Mouse (Mus musculus): Measurements from ENCODE around the gene Arntl.

- TF ChIP-seq EP300 (IDR thresholded peaks at IDR 0.05; ENCODE audit: low read depth) = no peak
- no peak for TF ChIP-seq CTCF (IDR thresholded peaks at IDR 0.05; ENCODE audit: low read depth)
These were observed 70.0 kb downstream of the Arntl start for GRCm38 (mm10) chr7:113277245-113277644.

All from liver, postnatal 0 days (tissue).